Mouse (Mus musculus) heart, adult 2 months (tissue): ENCODE measurements around the gene Plekhg3. TPM values are rescaled to one million over a fixed set of nuclear protein-coding genes. Genes with fewer than 3 reads are reported as not detected.

Source experiments
- DNase-seq, 2 experiments: peaks; one replicate each; pipeline ENCODE4 v3.0.0; 2021
- H3K27ac ChIP-seq: fragments of 200-600 bp; 2 replicates; pipeline ENCODE4 v1.8.1; 2022
- H3K27me3 ChIP-seq: fragments of 200-500 bp; 2 replicates; pipeline ENCODE4 v1.6.1; 2012; ENCODE audit warnings: mild to moderate bottlenecking, low read length, inconsistent platforms, mixed read lengths; ENCODE audit not compliant: control insufficient read depth, insufficient read depth
- H3K36me3 ChIP-seq: fragments of 200-500 bp; 2 replicates; pipeline ENCODE4 v1.6.1; 2012; ENCODE audit warnings: low read length, inconsistent platforms; ENCODE audit not compliant: control insufficient read depth, insufficient read depth
- H3K4me1 ChIP-seq: fragments of 200-500 bp; 2 replicates; pipeline ENCODE4 v1.6.1; 2011; ENCODE audit warnings: low read length; ENCODE audit not compliant: control insufficient read depth, insufficient read depth
- H3K4me3 ChIP-seq: fragments of 200-600 bp; 2 replicates; pipeline ENCODE4 v1.8.1; 2022
- H3K79me2 ChIP-seq: fragments of 200-500 bp; replicated peaks from 2 replicates; pipeline ENCODE4 v1.6.1; 2012; ENCODE audit warnings: mild to moderate bottlenecking, inconsistent platforms, low read length, moderate library complexity, mixed read lengths; ENCODE audit not compliant: control insufficient read depth, insufficient read depth
- H3K9ac ChIP-seq: fragments of 200-500 bp; 2 replicates; pipeline ENCODE4 v1.6.1; 2012; ENCODE audit warnings: low read depth, mild to moderate bottlenecking, control low read depth, inconsistent platforms, low read length, mixed read lengths
- CTCF ChIP-seq: fragments of 200-600 bp; IDR thresholded peaks from 2 replicates; pipeline ENCODE4 v1.8.1; 2022; ENCODE audit warnings: antibody characterized with exemption, mild to moderate bottlenecking, moderate library complexity
- EP300 ChIP-seq: fragments of 200-500 bp; IDR thresholded peaks from 2 replicates; pipeline ENCODE4 v1.6.1; 2011; ENCODE audit warnings: low read depth, low read length, control low read depth; ENCODE audit not compliant: insufficient read depth
- POLR2A ChIP-seq: fragments of 200-500 bp; IDR thresholded peaks from 2 replicates; pipeline ENCODE4 v1.6.1; 2011; ENCODE audit warnings: mild to moderate bottlenecking, low read depth, low read length, control low read depth; ENCODE audit not compliant: insufficient read depth
- WGBS: fragments of 180-500 bp; shearing (Covaris S2); methylation state at CpG from one replicate; pipeline ENCODE4 v1.1.7; 2018; 5-methylcytosine and 5-hydroxymethylcytosine counted together
- intact Hi-C: fragments of 180-260 bp; cut with DNase I; formaldehyde crosslinking; loops from one replicate; pipeline ENCODE4 v1.15.1; 2025
- polyA plus RNA-seq: library from polyadenylated mRNA; depleted of rRNA; stranded (reverse); fragments of >200 nt; gene quantifications from 2 replicates; pipeline ENCODE4 v1.2.3, GENCODE M21; 2012
- total RNA-seq, 2 experiments: library from RNA; stranded (reverse); gene quantifications; 2 replicates each; pipeline ENCODE4 v1.2.3; 2021

Plekhg3 gene
- total and polyA plus RNA-seq, 3 experiments: 11.6 to 13.6 (median 12.9) TPM

- Histone ChIP-seq H3K36me3 (no peaks in the 10 kb centered on the region), H3K4me3 (no peak overlapping the region), H3K27me3 (no peaks in the 10 kb centered on the region), H3K4me1 (no peaks in the 10 kb centered on the region), H3K9ac (no peak overlapping the region), H3K79me2 (no peaks in the 10 kb centered on the region), H3K27ac (peak overlapping the region; percentile 33)
- no peak for DNase-seq
- TF ChIP-seq CTCF (no peak), EP300 (no peak), POLR2A (no peak)
- 74% methylated on average over 10 of the region's 10 CpGs for WGBS
- intact Hi-C loops: no loop called here
Measured at GRCm38 (mm10) chr12:76566284-76566683, 35.6 kb downstream of the Plekhg3 start.

- H3K4me3 ChIP-seq: no peak overlapping the region
- intact Hi-C loops: no loop called here
- H3K4me1 ChIP-seq: no peaks in the 10 kb centered on the region
- no peaks in the 10 kb centered on the region for H3K27me3 ChIP-seq
- 82% methylated on average over 9 of the region's 9 CpGs for WGBS
- no peaks in the 10 kb centered on the region for H3K79me2 ChIP-seq
- no peak overlapping the region for H3K27ac ChIP-seq
- no peak overlapping the region for H3K9ac ChIP-seq
- TF ChIP-seq EP300: no peak
- TF ChIP-seq POLR2A: no peak
- no peak for TF ChIP-seq CTCF
- DNase-seq: no peak
- no peaks in the 10 kb centered on the region for H3K36me3 ChIP-seq
Measured at GRCm38 (mm10) chr12:76570221-76570940, 39.7 kb downstream of the Plekhg3 start.

- intact Hi-C loops: no loop called here
- no peak overlapping the region for H3K27ac ChIP-seq
- no peak overlapping the region for H3K4me3 ChIP-seq
- H3K4me1 ChIP-seq: no peaks in the 10 kb centered on the region
- no peaks in the 10 kb centered on the region for H3K27me3 ChIP-seq
- no peak for DNase-seq
- no peaks in the 10 kb centered on the region for H3K36me3 ChIP-seq
- H3K79me2 ChIP-seq: no peaks in the 10 kb centered on the region
- TF ChIP-seq EP300 (no peak), CTCF (no peak), POLR2A (no peak)
- WGBS: 95% methylated on average over 10 of the region's 10 CpGs
- no peak overlapping the region for H3K9ac ChIP-seq
Measured at GRCm38 (mm10) chr12:76571266-76571665, 40.6 kb downstream of the Plekhg3 start.

GRCm38 (mm10) chr12:76572261-76573251, 41.9 kb downstream of the Plekhg3 start:
- no peak for DNase-seq
- no peaks in the 10 kb centered on the region for H3K36me3 ChIP-seq
- H3K27ac ChIP-seq: no peak overlapping the region
- H3K79me2 ChIP-seq: no peaks in the 10 kb centered on the region
- H3K4me3 ChIP-seq: no peak overlapping the region
- no peaks in the 10 kb centered on the region for H3K27me3 ChIP-seq
- TF ChIP-seq POLR2A (no peak), CTCF (no peak), EP300 (no peak)
- 82% methylated on average over 27 of the region's 27 CpGs for WGBS
- H3K4me1 ChIP-seq: no peaks in the 10 kb centered on the region
- intact Hi-C loops: no loop called here
- H3K9ac ChIP-seq: no peak overlapping the region

- Histone ChIP-seq H3K4me1 (peaks cover 2% of the 10 kb centered on the region; the same call in 1 of the 2 replicates), H3K27me3 (no peaks in the 10 kb centered on the region), H3K79me2 (no peaks in the 10 kb centered on the region), H3K9ac (no peak overlapping the region), H3K4me3 (no peak overlapping the region), H3K27ac (no peak overlapping the region), H3K36me3 (no peaks in the 10 kb centered on the region)
- TF ChIP-seq EP300 (no peak), CTCF (no peak), POLR2A (no peak)
- WGBS: 92% methylated on average over 6 of the region's 6 CpGs
- intact Hi-C loops: no loop called here
- DNase-seq: no peak
Measured at GRCm38 (mm10) chr12:76573381-76573780, 42.7 kb downstream of the Plekhg3 start.
